Mouse (Mus musculus) erythroblast, embryonic 14.5 days (primary cell): ENCODE data around the gene Rprd1b.

ENCODE experiments used
- GATA1 ChIP-seq: IDR thresholded peaks from 2 replicates; pipeline ENCODE4 v1.6.1; 2012; ENCODE audit warnings: low read length, inconsistent platforms, mixed read lengths
- TAL1 ChIP-seq: IDR thresholded peaks from 3 replicates; pipeline ENCODE4 v1.6.1; 2012; ENCODE audit warnings: low read length, inconsistent platforms, mixed read lengths

DNA sequence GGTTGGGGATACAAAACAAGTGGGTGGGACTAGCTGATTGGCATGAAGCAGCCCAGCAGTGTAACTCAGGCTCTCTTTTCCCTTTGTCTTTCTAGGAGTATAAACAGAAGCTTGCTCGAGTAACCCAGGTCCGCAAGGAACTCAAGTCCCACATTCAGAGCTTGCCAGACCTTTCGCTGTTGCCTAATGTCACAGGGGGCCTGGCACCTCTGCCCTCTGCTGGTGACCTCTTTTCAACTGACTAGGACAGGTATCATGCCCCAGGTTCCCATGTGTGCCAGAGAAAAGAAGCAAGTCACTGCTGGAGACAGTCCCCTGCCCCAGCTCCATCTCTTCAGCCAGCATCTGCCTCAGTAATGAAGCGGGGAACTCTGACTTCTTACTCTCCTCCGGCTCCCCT lies 46.5 kb downstream of the Rprd1b start:
- TF ChIP-seq TAL1, result no peak
- no peak for TF ChIP-seq GATA1
